Mouse (Mus musculus): ENCODE data around the gene Rbfox3.

DNA sequence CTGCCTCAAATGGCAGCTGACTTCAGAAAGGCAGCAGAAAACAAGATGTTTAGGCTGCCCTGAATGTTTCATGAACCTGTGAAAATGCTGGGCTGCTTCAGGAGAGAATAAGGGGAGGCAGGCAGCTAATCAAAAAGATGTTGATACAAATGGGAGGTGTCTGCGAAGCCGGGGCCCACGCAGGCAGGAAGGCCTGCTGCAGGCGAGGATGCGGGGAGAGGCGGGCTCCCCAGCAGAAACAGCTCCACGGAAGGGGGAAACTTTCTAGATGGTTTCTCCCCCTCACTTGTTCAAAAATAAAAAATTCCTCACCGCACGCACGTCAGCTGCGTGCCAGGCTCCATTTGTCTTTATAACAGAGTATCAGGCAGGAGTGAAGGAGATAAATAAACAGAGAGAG is 5.7 kb downstream of the Rbfox3 start:
- TF ChIP-seq GABPA (IDR thresholded peaks at IDR 0.05; ENCODE audit: insufficient replicate concordance, low read depth, low read length) (no peak), CTCF (conservative IDR thresholded peaks at IDR 0.05 in 1 of 2, IDR thresholded peaks at IDR 0.05 in 1 of 2; ENCODE audit: low read depth in 2 of 2, low read length in 2 of 2) (no peak), CHD2 (IDR thresholded peaks at IDR 0.05; ENCODE audit: low read length) (no peak), TCF12 (IDR thresholded peaks at IDR 0.05; ENCODE audit: low read depth, low read length) (no peak), MAFK (IDR thresholded peaks at IDR 0.05; ENCODE audit: insufficient replicate concordance, low read length) (no peak), TBP (conservative IDR thresholded peaks at IDR 0.05; ENCODE audit: low read depth, low read length) (no peak), EP300 (IDR thresholded peaks at IDR 0.05; ENCODE audit: low read length) (no peak), RCOR1 (conservative IDR thresholded peaks at IDR 0.05; ENCODE audit: low read depth, low read length) (no peak), USF1 (IDR thresholded peaks at IDR 0.05; ENCODE audit: low read depth, low read length) (no peak), ETS1 (conservative IDR thresholded peaks at IDR 0.05; ENCODE audit: low read depth, low read length) (no peak)

Measured in CH12.LX (cell line).